Mouse (Mus musculus): ENCODE results near the gene Mfsd12.

- TF ChIP-seq CTCF (IDR thresholded peaks at IDR 0.05; ENCODE audit: control insufficient read depth, insufficient read depth, low read length) (no peak), POLR2A (IDR thresholded peaks at IDR 0.05; ENCODE audit: borderline replicate concordance, control insufficient read depth, low read depth, low read length) (no peak)
Measured at GRCm38 (mm10) chr10:81315587-81315986, 41.7 kb upstream of the Mfsd12 start.

All from bone marrow, adult 2 months (tissue).